Mouse (Mus musculus) spleen, postnatal 14 days (tissue): Measurements from ENCODE around the gene Patl2.
"Not testable (repeated sequence)": the region's sequence is repeated elsewhere in the genome, so short reads cannot be mapped to it uniquely, and the experiment has no call there.

ENCODE experiments used
- DNase-seq, 2 experiments: peaks; one replicate each; pipeline ENCODE4 v3.0.0; 2021 to 2022; ENCODE audit warnings: low spot score in 2 of 2

The Patl2 gene

GRCm38 (mm10) chr2:122143111-122143510 lies 42.9 kb downstream of the Patl2 start:
- DNase-seq: no peak

GRCm38 (mm10) chr2:122141332-122141967 lies 44.5 kb downstream of the Patl2 start:
- no peak for DNase-seq

GRCm38 (mm10) chr2:122140815-122141214 lies 45.2 kb downstream of the Patl2 start:
- no peak for DNase-seq

DNA sequence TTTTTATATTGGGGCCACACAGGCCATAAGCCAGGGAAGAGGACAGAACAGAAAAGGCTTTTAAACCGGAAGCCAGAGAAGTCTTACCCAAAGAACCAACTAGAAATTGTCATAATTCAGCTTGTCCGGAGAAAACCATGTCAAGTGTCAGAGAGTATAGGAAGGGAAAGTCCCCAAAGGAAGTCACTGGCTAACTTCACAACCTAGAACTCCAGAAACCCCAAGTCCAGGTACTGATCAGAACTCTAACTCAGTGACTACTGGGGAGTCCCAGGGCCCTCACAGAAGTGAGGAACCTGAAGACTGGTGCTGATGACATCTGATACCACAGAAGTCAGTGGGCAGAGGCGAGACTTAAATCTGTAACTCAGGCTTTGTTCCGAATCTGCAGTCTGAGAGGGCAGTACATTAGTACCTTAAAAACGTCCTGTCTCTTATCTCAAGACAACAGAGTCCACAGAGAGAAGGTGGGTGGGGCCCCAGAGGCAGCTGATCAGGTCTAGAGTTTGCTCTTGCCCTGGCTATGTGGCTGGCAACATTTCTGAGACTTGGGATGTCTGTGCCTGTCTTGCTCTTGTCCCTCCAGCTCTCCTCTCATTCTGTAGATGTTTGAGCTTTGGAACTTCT lies 48.0 kb downstream of the Patl2 start:
- no peak for DNase-seq

DNA sequence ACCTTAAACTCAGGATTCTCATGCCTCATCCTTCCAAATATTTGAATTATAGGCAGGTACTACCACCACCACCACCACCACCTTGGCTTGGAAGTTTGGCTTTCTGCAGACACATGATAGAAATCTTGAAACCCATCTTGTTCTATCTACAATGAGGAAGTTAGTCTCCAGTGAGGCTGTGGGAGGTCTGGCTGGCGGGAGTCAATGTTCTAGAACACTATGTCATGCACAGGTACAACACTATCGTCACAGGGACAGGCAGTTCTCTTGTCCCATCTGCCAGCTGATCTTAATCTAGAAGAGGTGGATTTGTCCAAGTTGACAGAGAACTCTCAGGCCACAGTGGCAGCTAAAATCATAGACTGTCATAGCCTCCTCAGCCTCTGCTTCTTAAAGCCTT lies 53.4 kb downstream of the Patl2 start:
- DNase-seq: no peak

GRCm38 (mm10) chr2:122132078-122132477 lies 53.9 kb downstream of the Patl2 start:
- no peak for DNase-seq

- DNase-seq: no peak
These were observed 58.4 kb downstream of the Patl2 start for GRCm38 (mm10) chr2:122127635-122128034.

DNA sequence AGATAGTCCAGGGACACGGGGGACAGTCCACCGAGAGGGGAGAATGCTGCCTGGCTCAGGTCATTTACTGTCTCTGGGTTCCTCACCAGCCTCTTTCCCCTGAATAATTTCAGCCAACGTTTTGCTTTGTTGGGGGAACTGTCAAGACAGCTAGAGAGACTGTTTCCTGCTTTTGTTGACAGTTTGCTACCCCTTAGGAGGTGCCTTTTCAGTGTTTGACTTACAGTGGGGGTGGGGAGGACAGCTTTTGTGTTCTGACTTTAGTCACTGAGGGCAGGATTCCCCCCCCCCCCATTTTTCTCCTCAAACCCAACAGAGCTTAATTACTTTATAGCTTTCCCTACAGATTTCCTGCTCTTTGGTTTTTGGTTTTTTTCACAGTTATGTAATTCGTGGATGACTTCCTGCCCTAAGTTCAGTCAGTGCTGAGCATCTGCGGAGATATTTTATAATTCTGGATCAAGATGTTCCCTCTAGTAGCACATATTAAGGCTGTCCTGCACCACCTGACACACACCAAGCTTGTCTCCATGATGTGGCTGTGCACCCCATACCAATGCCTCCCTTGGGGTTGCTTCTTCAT lies 59.1 kb downstream of the Patl2 start:
- no peak for DNase-seq

- no peak for DNase-seq
These were observed 60.1 kb downstream of the Patl2 start for GRCm38 (mm10) chr2:122125680-122126572.

DNA sequence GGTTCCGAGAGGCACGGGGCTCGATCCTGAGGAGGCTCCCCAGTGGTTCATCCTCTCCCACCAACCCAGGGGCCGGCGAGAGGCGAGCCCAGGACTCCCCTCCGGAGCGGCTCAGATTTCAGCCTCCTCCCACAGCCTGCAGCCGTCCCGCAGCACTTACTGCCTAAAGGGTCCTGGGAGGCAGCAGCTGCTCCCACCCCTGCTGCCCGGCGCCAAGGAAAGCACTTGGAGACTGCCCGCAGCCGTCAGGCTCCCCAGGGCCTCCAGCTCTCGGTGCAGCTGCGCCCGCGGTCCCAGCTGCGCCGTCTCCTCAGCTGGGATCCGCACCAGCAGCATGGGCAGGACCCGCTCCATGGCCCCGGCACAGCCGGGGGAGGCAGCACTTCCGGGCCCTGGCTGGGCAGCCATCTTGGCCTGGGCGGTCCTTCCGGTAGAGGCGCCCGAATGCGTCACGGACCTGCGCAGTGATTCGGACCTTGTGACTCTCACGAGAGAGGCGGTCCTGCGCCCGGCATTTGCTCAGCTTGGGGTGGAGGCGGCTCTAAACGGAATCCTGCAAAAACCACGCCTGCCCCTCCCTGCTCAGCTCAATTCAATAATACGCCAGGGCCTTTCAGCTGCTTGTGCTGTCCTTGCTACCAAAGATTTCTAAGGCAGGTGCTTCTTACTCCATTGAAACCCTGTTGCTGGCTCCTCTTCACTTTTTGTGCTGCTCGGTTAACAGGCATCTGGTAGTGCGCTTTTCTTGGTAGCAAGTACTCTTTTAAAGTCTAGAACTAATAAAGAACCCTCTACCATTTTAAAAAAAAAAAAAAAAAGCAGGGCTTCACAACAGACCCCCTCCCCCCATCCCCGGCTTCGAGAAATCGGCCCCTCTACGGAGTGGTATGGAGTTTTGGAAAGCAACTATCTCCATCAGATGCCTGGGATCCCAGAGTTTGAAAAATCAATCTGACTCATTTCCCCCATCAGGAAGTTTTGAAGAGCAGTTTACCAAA lies 67.7 kb downstream of the Patl2 start, which contains the start of gene Spg11:
TSS of gene Spg11 (minus strand) at position 426 of the 998 bp plus-strand sequence.
- peak; percentile 91 to 94 for DNase-seq

GRCm38 (mm10) chr2:122116888-122117287 lies 69.1 kb downstream of the Patl2 start:
- DNase-seq: no peak

- no peak for DNase-seq
These were observed 76.3 kb downstream of the Patl2 start for GRCm38 (mm10) chr2:122109714-122110113.

GRCm38 (mm10) chr2:122108101-122108500 lies 77.9 kb downstream of the Patl2 start:
- DNase-seq: no peak

DNA sequence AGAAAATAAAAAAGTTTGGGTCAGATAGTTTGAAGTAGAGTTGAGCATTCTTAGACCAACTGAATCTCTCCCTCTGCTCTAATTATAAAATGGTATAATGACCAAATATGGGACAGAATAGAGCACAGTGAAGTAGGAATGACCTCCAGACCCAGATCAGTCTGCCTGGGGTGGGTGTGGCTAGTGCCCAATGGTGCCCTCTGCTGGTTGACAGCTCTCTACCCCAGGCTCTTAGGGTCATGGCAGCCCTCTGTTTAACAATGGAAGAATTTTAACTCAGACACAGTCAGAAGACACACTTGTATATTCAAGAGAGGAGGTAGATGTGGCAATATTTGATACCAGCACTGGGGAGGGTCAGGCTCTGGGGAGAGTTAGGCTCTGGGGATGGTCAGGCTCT lies 83.9 kb downstream of the Patl2 start:
- DNase-seq: no peak

DNA sequence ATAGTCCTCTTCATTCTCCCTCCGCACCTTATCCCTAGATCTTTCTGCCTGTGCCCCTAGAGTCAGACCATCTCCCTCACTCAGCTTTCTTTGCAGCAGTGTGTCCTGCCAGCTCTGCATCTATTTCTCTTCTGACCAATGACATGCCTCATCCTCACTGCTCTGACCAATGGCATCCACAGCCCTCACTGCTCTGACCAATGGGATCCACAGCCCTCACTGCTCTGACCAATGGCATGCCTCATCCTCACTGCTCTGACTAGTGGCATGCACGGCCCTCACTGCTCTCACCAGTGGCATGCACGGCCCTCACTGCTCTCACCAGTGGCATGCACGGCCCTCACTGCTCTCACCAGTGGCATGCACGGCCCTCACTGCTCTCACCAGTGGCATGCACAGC lies 88.3 kb downstream of the Patl2 start:
- not testable (repeated sequence) for DNase-seq

- DNase-seq: no peak
These were observed 92.1 kb downstream of the Patl2 start for GRCm38 (mm10) chr2:122093844-122094243.

GRCm38 (mm10) chr2:122086446-122086845 lies 99.5 kb downstream of the Patl2 start:
- DNase-seq: no peak

DNA sequence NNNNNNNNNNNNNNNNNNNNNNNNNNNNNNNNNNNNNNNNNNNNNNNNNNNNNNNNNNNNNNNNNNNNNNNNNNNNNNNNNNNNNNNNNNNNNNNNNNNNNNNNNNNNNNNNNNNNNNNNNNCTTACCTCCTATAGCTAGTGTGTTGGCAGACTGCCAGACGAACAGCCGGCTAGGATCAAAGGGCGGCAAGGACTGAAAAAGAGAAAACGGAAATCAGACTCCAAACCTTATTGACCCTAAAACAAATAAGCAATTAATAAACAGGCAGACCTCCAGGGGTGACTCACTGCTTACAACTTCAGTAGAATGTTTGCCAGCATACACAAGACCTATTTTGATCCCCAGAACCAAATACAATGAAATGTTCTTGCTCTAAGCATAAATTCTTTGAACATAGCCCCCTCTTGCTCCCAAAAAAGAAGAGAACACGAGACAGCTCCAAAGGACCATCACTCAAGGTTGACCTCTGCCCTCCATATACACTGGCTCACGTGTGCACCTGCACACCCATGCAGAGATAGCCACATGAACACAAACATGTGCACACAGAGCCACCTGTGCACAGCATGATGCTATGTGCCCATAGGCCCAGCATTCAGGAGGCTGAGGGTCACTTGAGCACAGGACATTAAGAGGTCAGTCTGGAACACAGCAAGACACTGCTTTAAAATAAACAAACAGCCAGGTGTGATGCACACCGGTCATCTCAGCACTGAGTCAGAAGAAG lies 104.1 kb downstream of the Patl2 start:
- no peak for DNase-seq
